Mouse (Mus musculus) embryo, embryonic 11 days (tissue): ENCODE measurements around the gene Naa80.

ENCODE experiments used
- DNase-seq: peaks from one replicate; pipeline ENCODE4 v3.0.0-alpha.2; 2015

Gene Naa80

GRCm38 (mm10) chr9:107618778-107619545 lies 40.3 kb downstream of the Naa80 start:
- DNase-seq = no peak

GRCm38 (mm10) chr9:107619546-107619879 lies 40.8 kb downstream of the Naa80 start:
- no peak for DNase-seq

GRCm38 (mm10) chr9:107620954-107621353 lies 42.3 kb downstream of the Naa80 start:
- DNase-seq = no peak

DNA sequence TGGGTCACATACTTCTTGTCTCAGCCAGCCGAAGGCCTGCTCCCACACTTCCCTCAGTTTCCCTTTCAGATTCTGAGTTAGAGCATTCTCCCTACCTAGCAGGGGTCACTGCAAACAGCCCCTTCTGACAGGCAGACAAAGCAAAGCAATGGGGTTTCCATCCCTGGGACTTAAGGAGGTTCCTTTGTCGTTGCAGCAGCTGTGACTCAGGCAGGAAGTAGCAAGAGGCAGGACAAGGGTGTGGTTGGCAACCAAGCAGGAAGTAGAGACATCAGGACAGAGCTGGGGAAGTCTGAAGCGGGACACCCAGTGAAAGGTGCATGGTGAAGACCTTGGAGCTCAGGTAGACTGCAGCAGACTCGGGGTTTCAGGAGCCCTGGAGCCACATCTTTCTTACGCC lies 45.9 kb downstream of the Naa80 start:
- DNase-seq = no peak

- DNase-seq = no peak
Observed at GRCm38 (mm10) chr9:107624951-107625350, 46.3 kb downstream of the Naa80 start.

GRCm38 (mm10) chr9:107625351-107626128 lies 46.9 kb downstream of the Naa80 start:
- DNase-seq = no peak

GRCm38 (mm10) chr9:107626158-107626843 lies 47.6 kb downstream of the Naa80 start:
- no peak for DNase-seq

DNA sequence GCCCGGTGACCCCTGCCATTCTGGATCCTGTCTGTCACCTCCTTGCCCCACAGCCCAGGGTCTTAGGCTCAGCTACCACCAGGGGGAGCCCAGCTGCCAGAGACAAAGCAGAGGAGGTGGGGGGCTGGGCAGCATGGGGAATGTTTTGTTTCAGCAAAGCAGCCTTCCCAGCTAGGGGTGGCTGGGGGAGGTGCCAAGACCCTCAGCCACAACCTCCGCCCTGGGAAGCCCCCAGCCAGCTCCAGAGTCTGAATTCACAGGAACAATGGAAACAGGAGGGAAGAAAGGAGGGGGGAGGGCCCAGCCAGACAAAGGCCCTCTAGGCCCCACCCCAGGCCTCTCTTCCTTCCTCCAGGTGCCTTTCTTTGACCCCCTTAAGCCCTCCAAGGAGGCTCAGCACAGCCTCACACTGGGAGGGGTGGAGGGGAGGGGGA lies 48.2 kb downstream of the Naa80 start:
- peak; percentile 96 for DNase-seq

GRCm38 (mm10) chr9:107627387-107628255 lies 48.9 kb downstream of the Naa80 start:
- DNase-seq = no peak

- no peak for DNase-seq
Observed at GRCm38 (mm10) chr9:107628721-107629410, 50.2 kb downstream of the Naa80 start.

DNA sequence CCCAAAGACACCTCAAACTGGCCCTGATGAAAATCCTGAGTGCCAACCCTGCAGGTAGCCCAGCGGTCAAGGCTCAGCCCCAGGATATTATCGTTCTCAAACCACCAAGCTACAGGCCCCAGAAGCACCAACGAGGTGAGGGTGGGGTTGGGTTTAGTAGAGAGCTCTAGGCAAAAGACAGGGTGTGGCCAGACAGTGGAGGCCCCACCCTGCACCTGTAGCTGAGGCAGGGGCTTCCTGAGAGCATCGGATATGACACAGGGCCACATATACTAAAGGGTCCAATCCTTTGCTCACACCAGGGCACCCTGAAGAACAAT lies 50.7 kb downstream of the Naa80 start:
- no peak for DNase-seq

DNA sequence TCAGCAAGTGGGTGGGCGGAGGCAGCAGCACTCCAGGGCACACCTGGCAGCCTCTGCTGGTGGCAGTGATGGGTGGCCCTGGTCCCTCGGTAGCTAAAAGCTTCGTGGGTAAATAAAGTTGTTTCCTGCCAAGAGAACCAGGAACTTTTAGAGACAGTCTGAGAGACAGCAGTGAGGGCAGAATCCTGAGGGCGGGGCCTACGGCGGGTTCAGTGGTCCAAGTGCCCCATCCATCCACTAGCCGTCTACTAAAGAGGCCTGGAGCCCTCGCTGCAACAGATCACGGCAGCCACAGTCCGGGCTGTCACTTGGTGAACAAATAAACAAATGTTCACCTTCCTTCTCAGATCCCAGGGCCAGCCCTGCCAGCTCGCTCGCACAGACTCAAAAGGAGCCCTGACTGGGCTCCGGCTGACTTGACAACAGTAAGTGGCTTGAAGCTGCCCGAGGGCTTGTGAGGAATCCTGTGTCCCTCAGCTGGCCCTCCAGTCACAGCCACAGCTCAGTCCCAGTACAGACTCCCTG lies 51.3 kb downstream of the Naa80 start:
- DNase-seq = peak; percentile 70

- peak; percentile 91 for DNase-seq
Observed at GRCm38 (mm10) chr9:107630576-107630975, 51.9 kb downstream of the Naa80 start.

DNA sequence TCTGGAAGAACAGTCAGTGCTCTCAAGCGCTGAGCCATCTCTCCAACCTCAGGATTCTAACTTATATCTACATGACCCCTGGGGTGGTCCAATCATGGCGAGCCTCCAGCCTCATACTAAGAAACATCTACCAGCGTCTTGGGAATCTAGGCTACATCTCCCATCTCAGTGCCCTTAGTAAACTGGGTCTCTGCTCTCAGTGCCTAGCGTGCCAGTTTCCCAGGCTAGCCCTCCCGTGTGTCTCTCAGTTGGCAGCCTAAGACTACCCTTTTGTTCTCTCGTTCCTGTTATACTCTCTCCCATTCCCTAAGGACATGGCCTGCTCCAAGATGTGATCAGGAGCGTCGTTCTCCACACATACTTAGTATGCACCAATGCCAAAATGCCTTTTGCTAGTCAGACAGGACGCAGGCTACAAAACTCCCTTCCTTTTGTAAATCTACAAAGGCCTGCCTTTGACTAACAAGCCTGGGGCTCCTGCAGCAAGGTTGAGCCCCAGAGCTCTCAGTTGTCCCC lies 52.7 kb downstream of the Naa80 start:
- no peak for DNase-seq

- DNase-seq = no peak
Observed at GRCm38 (mm10) chr9:107631861-107632260, 53.2 kb downstream of the Naa80 start.

DNA sequence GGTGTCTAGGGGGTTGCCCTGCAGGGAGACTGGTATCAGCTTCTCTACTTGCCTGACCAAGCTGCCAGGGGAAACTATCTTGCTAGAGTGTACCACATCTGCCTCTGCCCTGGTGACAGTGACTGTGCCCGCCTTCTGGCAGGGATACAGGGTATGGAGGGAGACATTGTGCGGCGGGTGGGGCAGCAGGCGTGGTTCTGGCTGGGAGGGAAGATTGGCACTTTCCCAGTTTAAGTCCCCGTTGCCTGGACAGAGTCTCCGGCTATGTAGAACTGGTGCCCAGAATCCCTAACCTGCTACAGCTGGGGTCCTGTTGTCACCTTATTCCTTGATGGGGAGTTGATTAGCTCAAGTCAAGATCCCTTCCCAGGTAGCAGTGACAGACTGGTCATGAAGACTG lies 53.8 kb downstream of the Naa80 start:
- DNase-seq = no peak

DNA sequence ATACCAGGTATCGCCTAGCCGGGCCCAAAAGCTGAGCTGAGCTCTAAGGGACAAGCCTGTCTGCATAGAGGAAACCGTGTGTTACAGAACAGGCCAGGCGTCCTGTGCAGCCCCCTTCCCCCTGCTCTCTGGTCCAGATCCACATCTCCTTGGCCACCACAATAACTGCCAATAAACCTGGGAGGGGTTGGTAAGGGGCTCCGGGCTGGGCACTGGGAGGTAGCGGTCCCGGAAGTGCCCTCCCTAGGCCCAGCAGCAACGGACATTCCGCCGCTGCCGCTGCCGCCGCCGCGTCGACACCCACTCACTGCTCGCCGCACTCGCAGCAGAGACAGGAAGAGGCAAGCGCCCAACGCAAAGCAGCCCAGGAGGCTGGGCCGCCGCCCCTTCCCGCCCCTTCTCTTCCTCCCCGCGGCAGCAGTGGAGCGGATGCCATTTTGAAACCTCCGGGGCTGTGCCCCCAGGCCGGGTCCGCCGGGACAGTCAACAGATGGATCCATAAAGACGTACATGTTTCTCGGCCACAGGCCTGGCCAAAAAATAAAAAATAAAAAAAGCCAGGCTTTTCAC lies 54.5 kb downstream of the Naa80 start:
- peak; percentile 87 for DNase-seq
